Mouse (Mus musculus): ENCODE measurements at regions not wholly inside any gene's neighbourhood (a gene's known extent, or its start where the extent isn't known, plus 50 kb on each side); places are given as distances from the start of the nearest gene placed in this dataset.

GRCm38 (mm10) chr10:108071424-108071823 is 90.6 kb upstream of the Ppp1r12a start:
- Histone ChIP-seq H3K27ac (no peak overlapping the region), H3K4me3 (no peak overlapping the region)
- intact Hi-C loops (cut with DNase I): no loop called here
- no peak for DNase-seq (ENCODE audit: extremely low spot score in 1 of 2, low spot score in 2 of 2)
- no peak for TF ChIP-seq CTCF (IDR thresholded peaks at IDR 0.05)

GRCm38 (mm10) chr10:108067723-108068122 is 94.3 kb upstream of the Ppp1r12a start:
- no peak for DNase-seq (ENCODE audit: extremely low spot score in 1 of 2, low spot score in 2 of 2)
- intact Hi-C loops (cut with DNase I): no loop called here
- no peak overlapping the region for H3K4me3 ChIP-seq
- H3K27ac ChIP-seq: no peak overlapping the region
- TF ChIP-seq CTCF (IDR thresholded peaks at IDR 0.05): no peak

GRCm38 (mm10) chr10:108066241-108066640 is 95.8 kb upstream of the Ppp1r12a start:
- intact Hi-C loops (cut with DNase I): no loop called here
- TF ChIP-seq CTCF (IDR thresholded peaks at IDR 0.05): no peak
- H3K4me3 ChIP-seq: no peak overlapping the region
- no peak overlapping the region for H3K27ac ChIP-seq
- no peak for DNase-seq (ENCODE audit: extremely low spot score in 1 of 2, low spot score in 2 of 2)

GRCm38 (mm10) chr10:108061813-108062435 is 100.1 kb upstream of the Ppp1r12a start:
- no peak overlapping the region for H3K27ac ChIP-seq
- TF ChIP-seq CTCF (IDR thresholded peaks at IDR 0.05): no peak
- no peak overlapping the region for H3K4me3 ChIP-seq
- no peak for DNase-seq (ENCODE audit: extremely low spot score in 1 of 2, low spot score in 2 of 2)
- intact Hi-C loops (cut with DNase I): no loop called here

- no peak for DNase-seq (ENCODE audit: extremely low spot score in 1 of 2, low spot score in 2 of 2)
- no peak; the same call in 1 of the 2 replicates for TF ChIP-seq CTCF (IDR thresholded peaks at IDR 0.05)
- Histone ChIP-seq H3K27ac (no peak overlapping the region), H3K4me3 (no peak overlapping the region)
- intact Hi-C loops (cut with DNase I): no loop called here
Observed at GRCm38 (mm10) chr10:108060554-108060953, 101.4 kb upstream of the Ppp1r12a start.

GRCm38 (mm10) chr10:108051637-108052036 is 110.4 kb upstream of the Ppp1r12a start:
- intact Hi-C loops (cut with DNase I): no loop called here
- Histone ChIP-seq H3K4me3 (no peak overlapping the region), H3K27ac (no peak overlapping the region)
- no peak for TF ChIP-seq CTCF (IDR thresholded peaks at IDR 0.05)
- DNase-seq (ENCODE audit: extremely low spot score in 1 of 2, low spot score in 2 of 2): no peak

GRCm38 (mm10) chr10:108048426-108048825 is 113.6 kb upstream of the Ppp1r12a start:
- no peak overlapping the region for H3K4me3 ChIP-seq

GRCm38 (mm10) chr10:108043519-108043918 is 118.5 kb upstream of the Ppp1r12a start:
- Histone ChIP-seq H3K27ac (no peak overlapping the region), H3K4me3 (no peak overlapping the region)
- no peak for TF ChIP-seq CTCF (IDR thresholded peaks at IDR 0.05)
- no peak for DNase-seq (ENCODE audit: extremely low spot score in 1 of 2, low spot score in 2 of 2)
- intact Hi-C loops (cut with DNase I): loop anchor here (5.0 kb wide), 2 partner anchors 96 to 119 kb away; partner anchors contain the start of gene Ppp1r12a

More at GRCm38 (mm10) chr10:108048426-108048825, 113.6 kb upstream of the Ppp1r12a start:
- no peak overlapping the region for H3K27ac ChIP-seq
- TF ChIP-seq CTCF (IDR thresholded peaks at IDR 0.05): no peak
- intact Hi-C loops (cut with DNase I): no loop called here
- no peak for DNase-seq (ENCODE audit: extremely low spot score in 1 of 2, low spot score in 2 of 2)

GRCm38 (mm10) chr10:108040027-108040426 is 122.0 kb upstream of the Ppp1r12a start:
- peak overlapping the region; percentile 67 for H3K27ac ChIP-seq
- DNase-seq (ENCODE audit: extremely low spot score in 1 of 2, low spot score in 2 of 2): peak in 1 of 2 experiments; percentile 26
- TF ChIP-seq CTCF (IDR thresholded peaks at IDR 0.05): no peak
- H3K4me3 ChIP-seq: no peak overlapping the region
- intact Hi-C loops (cut with DNase I): loop anchor here (5.0 kb wide), 2 partner anchors 93 to 122 kb away; partner anchors contain the start of gene Ppp1r12a

- no peak for DNase-seq (ENCODE audit: extremely low spot score in 1 of 2, low spot score in 2 of 2)
- intact Hi-C loops (cut with DNase I): loop anchor here (5.0 kb wide), 1 partner anchor 104 kb away; no protein-coding TSS in a partner anchor
- Histone ChIP-seq H3K4me3 (no peak overlapping the region), H3K27ac (peak overlapping the region; percentile 61)
- no peak for TF ChIP-seq CTCF (IDR thresholded peaks at IDR 0.05)
Observed at GRCm38 (mm10) chr10:108036486-108037109, 124.7 kb upstream of the Otogl start.

GRCm38 (mm10) chr10:108034068-108034467 is 122.1 kb upstream of the Otogl start:
- peak in 1 of 2 experiments; percentile 61 for DNase-seq (ENCODE audit: extremely low spot score in 1 of 2, low spot score in 2 of 2)
- Histone ChIP-seq H3K4me3 (no peak overlapping the region), H3K27ac (peak overlapping the region; percentile 22)
- intact Hi-C loops (cut with DNase I): loop anchor here (1.0 kb wide), 1 partner anchor 67 kb away; no protein-coding TSS in a partner anchor
- TF ChIP-seq CTCF (IDR thresholded peaks at IDR 0.05): no peak; the same call in 1 of the 2 replicates

GRCm38 (mm10) chr10:108033317-108033795 is 121.4 kb upstream of the Otogl start:
- DNase-seq (ENCODE audit: extremely low spot score in 1 of 2, low spot score in 2 of 2): no peak
- H3K4me3 ChIP-seq: no peak overlapping the region
- intact Hi-C loops (cut with DNase I): no loop called here
- peak overlapping the region; percentile 21; the same call in 1 of the 2 replicates for H3K27ac ChIP-seq
- TF ChIP-seq CTCF (IDR thresholded peaks at IDR 0.05): no peak
